Comparison of ENCODE assay signal across 11 mouse cellular contexts in the genomic region with DNA sequence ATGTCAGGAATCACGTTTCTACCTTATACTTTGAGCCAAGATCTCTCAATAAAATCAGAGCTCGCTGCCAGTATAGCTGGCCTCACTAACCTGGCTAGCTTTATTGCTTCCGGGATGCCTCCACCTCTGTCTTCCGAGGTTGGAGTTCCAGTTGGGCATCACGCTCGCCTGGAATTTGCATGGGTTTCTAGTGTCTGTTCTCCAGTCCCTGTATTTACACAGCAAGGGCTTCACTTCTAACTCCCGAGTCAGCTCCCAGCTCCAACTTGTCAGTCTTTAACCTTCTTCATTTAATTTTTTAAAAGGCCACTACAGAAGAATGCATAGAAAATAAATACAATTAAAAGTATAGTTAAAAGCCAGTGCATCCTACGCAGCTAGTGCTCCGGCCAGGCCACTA.
"Had no signal": no experiment of that assay in that cellular context is flagged by ENCODE, and none has a peak within 500 bp of the region (broad histone marks: within the 10 kb centered on the region; RNA-seq: fewer than 3 reads in every experiment).

No protein-coding gene starts in this region.

- H3K4me3 ChIP-seq: limb, embryonic 13.5 days; liver, embryonic 13.5 days; midbrain, embryonic 13.5 days; myocyte; neural tube, embryonic 15.5 days had no signal

- H3K27ac ChIP-seq: kidney, postnatal 0 days; limb, embryonic 13.5 days; liver, embryonic 13.5 days; midbrain, embryonic 13.5 days; neural tube, embryonic 15.5 days had no signal

- H3K4me2 ChIP-seq: limb, embryonic 13.5 days; liver, embryonic 13.5 days; midbrain, embryonic 13.5 days; neural tube, embryonic 15.5 days had no signal

- H3K9ac ChIP-seq: limb, embryonic 13.5 days; liver, embryonic 13.5 days; midbrain, embryonic 13.5 days; neural tube, embryonic 15.5 days had no signal

- H3K9me3 ChIP-seq: limb, embryonic 13.5 days; liver, embryonic 13.5 days; midbrain, embryonic 13.5 days; neural tube, embryonic 15.5 days had no signal

- H3K36me3 ChIP-seq: limb, embryonic 13.5 days; liver, embryonic 13.5 days; midbrain, embryonic 13.5 days; neural tube, embryonic 15.5 days had no signal

- H3K27me3 ChIP-seq: limb, embryonic 13.5 days; liver, embryonic 13.5 days; midbrain, embryonic 13.5 days; neural tube, embryonic 15.5 days had no signal

- DNase-seq: kidney, postnatal 36 days; liver, embryonic 13.5 days; lung, adult 18-20 months; right cerebral cortex, adult 18-20 months; right cerebral cortex, postnatal 25 days; thymus, postnatal 36 days had no signal
